ENCODE assay signal across 9 mouse cellular contexts in the genomic region with DNA sequence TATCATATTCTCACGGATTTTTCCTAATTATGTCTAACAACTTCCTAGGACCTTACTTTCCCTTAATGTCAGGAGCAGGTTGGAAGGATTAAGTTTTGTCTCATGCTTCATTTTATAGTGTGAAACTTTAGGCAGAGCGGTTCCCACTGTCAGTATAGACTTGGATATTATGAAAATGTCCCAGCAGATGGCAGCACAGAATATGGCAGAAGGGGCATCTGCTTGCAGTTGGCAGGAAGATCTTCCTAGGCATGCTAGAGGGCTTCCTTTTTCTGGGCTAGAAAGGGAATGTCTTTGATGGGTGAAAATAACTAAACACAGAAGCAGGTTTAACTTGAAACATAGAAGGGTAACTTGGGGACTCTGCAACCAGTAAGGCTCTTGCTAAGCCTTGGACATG.
DNase-seq lines count a peak whose midpoint lies in the region; ATAC-seq lines count a peak whose summit lies in the region.
"Had no signal": no experiment of that assay in that cellular context is flagged by ENCODE, and none has a peak within 500 bp of the region (broad histone marks: within the 10 kb centered on the region; RNA-seq: fewer than 3 reads in every experiment).

No protein-coding gene starts in this region.

- H3K36me3 ChIP-seq in kidney, embryonic 15.5 days: no peaks in the 10 kb centered on the region

- H3K4me1 ChIP-seq in kidney, embryonic 15.5 days: no peaks in the 10 kb centered on the region

- no peak overlapping the region for H3K4me3 ChIP-seq in kidney, embryonic 15.5 days (replicated peaks)

- H3K9me3 ChIP-seq in kidney, embryonic 15.5 days (replicated peaks): no peaks in the 10 kb centered on the region

- peak; percentile 2 for DNase-seq in adrenal gland, postnatal 10 days
- DNase-seq in adrenal gland, postnatal 4 days (ENCODE audit: low spot score in 2 of 2): no peak
- DNase-seq in kidney, postnatal 10 days: peak; percentile 38
- peak; percentile 25 to 64 for DNase-seq in frontal cortex, postnatal 36 days (ENCODE audit: low spot score in 2 of 2)
- DNase-seq in retina, postnatal 7 days (ENCODE audit: low read depth, low spot score): peak; percentile 13
- DNase-seq in thymus, adult 18-20 months: no peak
- no peak for DNase-seq in ovary, adult 18-20 months (ENCODE audit: low spot score)
- DNase-seq: gastrocnemius, postnatal 36 days had no signal

- no peak overlapping the region for H3K27ac ChIP-seq in kidney, embryonic 15.5 days

- no peak overlapping the region for H3K4me2 ChIP-seq in kidney, embryonic 15.5 days

- ATAC-seq in kidney, embryonic 15.5 days (replicated peaks; ENCODE audit: low FRiP score): no peak

- H3K9ac ChIP-seq in kidney, embryonic 15.5 days: no peak overlapping the region

- no peaks in the 10 kb centered on the region for H3K27me3 ChIP-seq in kidney, embryonic 15.5 days

- WGBS in kidney, embryonic 15.5 days: 70% methylated on average over 2 of the region's 2 CpGs

Comparison
In these comparisons a context has a peak if more than half of its experiments do, and no peak if none do; other contexts are left out.
1. DNase-seq: peak in adrenal gland, postnatal 10 days (single experiment), kidney, postnatal 10 days (single experiment), frontal cortex, postnatal 36 days (2 of 2) and retina, postnatal 7 days (single experiment); none in adrenal gland, postnatal 4 days (0 of 2), thymus, adult 18-20 months (0 of 2) and ovary, adult 18-20 months (single experiment).